Mouse (Mus musculus) adrenal gland, postnatal 10 days (tissue): ENCODE data around the gene Fat3. TPM values are rescaled to one million over a fixed set of nuclear protein-coding genes. Genes with fewer than 3 reads are reported as not detected.

Experiments used
- DNase-seq: peaks from one replicate; pipeline ENCODE4 v3.0.0; 2021; ENCODE audit warnings: mixed read lengths
- total RNA-seq, 2 experiments: library from RNA; stranded (reverse); gene quantifications; 2 replicates each; pipeline ENCODE4 v1.2.3; 2021

Fat3 gene
- total RNA-seq, 2 experiments from 2014 or later = 2.6 TPM

DNA sequence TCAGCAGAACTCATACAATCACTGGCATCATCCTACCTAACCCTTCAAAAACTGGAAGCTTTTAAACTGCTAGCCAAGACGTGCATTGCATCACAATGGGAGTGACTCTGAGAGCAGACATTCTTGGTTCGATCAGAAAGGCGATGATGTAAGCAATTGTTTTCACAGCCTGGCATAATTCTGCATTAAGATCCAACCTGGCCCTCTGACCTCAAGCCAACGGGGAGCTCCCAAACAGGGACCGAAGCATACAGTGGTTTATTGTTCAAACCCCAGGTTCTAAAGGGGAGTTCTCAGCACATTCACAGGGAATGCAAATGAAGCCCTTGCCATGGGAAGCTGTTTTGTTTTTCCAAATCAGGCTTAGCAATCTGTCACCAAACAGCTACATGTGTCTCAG lies 63.3 kb downstream of the Fat3 start:
- DNase-seq = no peak

DNA sequence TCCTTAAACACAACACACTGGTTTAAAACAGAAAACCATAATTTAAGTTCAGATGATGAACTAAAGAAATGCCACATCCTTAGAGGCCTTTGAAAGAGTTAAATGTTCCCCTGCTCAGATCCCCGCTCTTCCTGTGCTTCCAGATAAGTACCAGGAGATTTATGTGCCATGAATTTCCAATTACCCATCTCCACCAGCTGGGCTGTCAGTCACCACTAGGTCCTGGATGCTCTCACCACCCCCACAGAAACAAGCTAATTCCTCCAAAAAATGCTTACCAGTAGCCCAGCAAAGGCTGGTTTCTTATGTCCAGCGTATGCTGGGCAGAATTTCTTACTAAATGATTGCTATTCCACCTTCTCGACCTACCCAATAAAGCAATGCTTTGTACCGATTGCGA lies 72.5 kb downstream of the Fat3 start:
- DNase-seq = no peak

DNA sequence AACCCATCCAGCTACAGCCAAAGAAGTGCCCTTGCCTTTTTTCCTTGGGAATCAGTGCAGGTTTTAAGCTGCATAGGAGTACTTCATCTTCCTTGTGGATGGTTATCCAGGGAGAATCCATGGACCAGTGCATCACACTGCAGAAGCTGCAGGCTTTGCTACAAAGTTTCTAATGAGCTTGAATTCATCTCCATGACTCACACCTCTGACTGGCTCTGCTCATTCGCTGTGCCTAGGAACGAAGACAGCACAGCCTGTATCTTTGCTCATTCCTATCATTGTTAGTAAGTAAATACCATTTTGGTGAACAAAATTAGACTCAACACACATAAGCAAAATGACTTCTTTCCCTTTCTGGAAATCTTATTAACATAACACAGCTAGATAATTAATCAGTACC lies 78.4 kb downstream of the Fat3 start:
- DNase-seq = no peak

DNA sequence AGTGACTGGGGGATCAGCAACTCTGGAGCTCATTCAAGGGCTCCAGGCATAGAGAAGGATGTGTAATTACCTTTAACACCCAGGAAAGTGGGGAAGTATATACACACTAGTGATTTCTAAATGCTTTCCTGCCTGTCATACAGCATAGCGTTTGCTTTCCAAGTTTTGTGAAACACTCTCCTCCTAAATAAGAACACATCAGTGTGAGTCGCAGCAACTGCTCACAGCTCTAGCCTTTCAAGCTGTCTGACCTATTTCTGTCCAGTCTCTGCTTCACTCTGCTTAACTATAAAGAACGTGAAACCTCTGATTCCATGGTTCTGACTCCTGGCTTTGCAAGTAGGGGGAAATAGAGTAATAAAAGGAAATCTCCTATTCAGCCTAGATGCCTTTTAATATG lies 98.3 kb downstream of the Fat3 start:
- no peak for DNase-seq

DNA sequence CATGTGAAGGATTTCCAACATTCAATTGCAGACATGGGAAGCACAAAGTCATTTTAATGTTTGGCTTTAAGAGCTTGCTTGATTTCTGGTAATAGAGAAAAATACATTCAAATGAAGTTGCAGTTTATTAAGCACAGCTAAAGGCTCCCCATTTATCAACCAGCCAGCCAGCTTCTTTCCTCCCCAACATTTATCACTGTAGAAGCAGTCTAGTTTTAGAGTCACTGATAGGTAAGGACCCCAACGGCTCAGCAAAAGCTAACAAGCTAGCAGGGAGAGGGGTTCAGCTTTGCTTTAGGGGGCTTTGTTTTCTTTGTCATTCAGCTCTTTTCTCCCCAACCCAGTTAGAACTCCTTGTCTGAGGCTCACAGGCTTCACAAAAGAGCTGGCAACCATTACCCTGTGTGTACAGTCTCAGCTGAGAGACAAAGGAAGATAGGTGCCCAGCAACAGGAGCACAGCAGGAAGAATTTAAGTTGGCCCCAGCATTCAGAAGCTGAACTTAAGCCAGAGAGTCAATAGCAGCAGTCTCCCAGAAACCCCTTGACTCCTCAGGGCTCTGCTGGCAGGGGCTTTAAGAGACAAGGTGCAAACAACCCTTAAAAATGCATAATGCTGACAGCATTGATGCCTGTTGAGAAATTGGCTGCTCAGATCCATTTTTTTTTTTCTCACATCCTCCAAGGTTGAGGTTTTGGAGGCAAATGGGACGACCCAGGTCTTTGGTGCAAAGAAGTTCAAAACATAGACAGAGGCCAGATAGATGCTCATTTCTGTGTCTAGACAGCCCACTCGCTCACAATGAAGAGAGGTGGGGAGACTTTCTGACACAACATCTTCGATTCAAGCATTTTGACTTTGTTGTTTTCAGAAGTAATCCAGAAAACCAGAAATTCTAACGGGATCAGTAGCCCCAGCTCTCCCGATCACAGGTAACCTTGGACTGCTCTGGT lies 102.1 kb downstream of the Fat3 start:
- no peak for DNase-seq

DNA sequence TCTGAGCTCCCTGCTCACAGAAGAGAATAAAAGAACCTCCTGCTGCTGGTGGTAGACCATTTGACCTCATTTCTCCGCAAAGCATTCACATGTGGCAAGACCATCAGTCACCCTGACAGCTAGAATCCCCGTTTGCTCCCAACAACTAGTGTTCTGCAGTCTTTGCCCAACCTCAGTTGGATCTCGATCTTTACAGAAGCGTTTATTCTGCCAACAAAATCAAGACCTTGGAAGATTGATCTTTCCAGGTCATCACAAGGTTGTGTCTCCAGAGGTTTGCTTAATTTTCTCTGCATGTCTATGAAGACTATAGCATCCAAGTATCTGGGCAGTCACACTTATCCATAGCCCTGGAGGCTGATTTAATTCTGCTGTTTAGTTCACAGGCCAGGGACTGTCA lies 111.9 kb downstream of the Fat3 start:
- DNase-seq = peak; percentile 24

DNA sequence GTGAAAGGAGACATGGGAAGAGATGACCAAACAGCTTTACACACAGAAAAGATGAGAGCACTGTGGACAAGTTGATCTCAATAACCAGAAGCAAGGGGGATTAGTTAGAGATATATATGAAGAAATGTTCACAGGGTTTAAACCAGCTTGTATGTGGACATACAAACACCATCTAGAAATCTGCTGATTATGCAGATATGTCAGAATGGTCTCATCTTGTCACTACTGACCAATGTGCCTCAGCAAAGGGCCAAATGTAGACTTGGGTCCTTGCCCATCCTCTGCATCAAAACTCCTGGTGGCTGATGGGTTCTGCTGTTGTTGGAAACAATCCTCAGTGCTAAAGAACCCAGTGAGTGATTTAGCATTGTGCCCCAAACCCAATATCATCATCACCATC lies 113.6 kb downstream of the Fat3 start:
- DNase-seq = no peak

DNA sequence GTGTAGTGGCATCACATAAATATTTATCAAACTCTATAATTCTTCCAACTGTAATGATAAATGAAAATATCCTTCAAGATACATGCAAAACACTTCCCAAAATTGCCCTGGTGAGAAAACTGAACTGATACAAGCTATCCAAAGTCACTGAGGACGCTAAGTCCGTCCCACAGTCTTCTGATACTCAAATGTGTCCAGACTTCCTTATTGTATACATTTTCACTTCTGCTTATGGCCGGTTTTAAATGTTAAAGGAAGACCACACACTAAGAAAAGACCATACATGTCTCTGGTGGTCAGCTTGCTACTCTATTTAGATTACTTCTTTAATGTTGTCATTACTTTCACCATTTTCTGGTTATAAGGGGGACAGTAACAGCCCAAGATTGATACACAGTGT lies 137.4 kb downstream of the Fat3 start:
- no peak for DNase-seq

DNA sequence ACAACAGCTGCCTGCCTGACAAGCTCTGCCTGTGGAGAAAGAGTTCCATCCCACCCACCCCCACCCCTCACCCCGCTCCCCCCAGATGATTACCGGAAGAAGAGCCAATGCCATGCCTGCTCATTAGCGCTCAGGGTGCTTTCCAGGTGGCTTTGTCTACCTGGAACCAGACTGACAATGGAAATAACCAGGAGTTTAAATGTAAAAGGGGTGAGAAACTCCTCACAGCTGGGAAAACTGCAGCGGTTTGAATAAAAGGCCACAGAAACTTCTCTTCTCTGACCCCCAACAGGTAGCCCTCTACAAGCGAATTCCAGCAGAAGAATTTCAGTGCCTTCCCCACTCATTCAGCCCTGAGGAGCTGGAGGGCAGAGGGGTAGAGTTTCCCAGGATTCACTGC lies 139.3 kb downstream of the Fat3 start:
- no peak for DNase-seq

DNA sequence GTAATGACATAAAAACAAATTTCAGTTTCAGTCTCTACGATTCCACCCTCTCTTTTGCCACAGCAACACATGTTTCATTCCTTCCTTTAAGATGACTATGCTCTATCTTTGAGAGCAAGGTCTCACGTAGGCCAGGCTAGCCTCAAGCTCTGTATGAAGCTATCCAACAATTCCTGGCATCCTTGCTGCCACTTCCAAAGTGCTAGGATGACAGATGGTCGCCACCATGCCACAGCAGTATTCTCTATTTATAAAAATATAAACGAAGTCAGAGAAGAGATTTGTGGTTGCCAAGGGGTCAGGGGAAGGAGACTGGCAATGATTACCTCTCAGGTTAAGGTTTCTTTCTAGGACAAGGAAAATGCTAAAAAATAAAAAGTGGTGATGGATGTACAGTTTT lies 144.4 kb downstream of the Fat3 start:
- no peak for DNase-seq

DNA sequence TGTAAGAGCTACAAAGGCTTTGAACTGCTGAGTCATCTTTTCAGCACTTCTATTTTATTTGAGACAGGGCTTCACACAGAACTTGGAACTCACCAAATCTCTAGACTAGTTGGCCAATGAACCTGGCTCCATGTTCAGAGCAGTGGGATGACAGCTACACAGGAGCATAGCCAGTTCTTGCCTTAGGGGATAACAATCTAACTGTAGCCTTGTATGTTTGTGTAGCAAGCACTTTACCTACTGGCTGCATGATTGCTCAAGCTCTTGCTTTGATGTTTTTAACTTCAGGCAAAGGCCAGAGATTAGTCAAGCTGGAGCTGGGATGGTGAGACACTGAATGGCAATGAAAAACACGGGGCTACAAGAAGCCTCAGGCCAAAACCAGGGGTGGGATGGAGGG lies 146.2 kb downstream of the Fat3 start:
- DNase-seq = peak; percentile 4

DNA sequence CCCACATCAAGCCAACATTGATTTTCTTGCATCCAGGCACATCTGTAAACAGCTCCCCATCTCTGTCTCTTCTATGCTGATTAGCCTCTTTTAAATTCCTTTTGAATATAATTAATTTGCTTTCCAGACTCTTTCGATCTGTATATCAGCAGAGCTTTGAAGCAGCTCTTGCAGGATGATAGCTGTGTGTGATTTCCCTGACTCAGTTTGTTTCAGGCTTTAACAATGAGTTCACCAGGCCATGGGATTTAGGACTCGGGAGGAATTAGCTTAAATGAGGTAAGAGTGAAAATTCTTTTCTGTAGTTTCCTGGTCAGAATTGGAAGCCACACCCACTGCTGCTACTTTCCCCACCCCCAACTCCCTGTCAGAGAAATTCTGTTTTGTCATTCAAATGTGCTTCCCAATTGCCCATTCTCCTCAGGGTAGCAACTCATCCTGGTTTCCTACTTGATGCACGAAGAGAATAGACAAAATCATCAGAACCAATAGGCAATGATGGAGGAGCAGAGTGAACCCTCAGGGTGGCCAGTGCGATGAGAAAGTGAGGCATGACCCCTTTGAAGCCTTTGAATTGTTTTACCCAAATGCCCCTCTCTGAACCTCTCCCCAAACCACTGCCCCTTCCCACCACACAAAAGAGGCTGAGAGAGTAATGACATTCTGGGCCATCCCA lies 147.9 kb downstream of the Fat3 start:
- no peak for DNase-seq

DNA sequence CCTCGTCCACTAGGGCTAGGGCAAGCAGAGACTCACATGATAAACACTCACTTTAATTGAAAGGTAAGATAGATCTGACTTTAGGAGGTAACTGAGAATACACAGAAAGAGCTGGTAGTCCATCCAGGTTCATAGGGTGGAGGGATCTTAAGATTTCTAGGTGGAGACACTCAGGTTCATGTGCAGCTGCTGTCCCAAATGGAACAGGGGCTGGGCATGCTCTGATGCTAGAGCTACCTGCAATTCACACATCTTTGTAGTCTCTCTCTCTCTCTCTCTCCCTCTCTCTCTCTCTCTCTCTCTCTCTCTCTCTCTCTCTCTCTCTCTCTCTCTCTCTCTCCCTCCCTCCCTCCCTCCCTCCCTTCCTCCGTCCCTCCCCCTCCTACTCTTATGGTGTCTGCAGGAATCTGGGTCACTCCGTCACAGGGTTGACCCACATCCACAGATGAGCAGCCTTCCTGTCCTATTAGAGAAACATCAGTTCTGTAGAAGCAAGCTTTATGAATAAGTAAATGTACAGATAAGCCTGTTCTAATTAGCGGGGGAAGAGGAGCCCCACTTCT lies 148.5 kb downstream of the Fat3 start:
- DNase-seq = no peak

DNA sequence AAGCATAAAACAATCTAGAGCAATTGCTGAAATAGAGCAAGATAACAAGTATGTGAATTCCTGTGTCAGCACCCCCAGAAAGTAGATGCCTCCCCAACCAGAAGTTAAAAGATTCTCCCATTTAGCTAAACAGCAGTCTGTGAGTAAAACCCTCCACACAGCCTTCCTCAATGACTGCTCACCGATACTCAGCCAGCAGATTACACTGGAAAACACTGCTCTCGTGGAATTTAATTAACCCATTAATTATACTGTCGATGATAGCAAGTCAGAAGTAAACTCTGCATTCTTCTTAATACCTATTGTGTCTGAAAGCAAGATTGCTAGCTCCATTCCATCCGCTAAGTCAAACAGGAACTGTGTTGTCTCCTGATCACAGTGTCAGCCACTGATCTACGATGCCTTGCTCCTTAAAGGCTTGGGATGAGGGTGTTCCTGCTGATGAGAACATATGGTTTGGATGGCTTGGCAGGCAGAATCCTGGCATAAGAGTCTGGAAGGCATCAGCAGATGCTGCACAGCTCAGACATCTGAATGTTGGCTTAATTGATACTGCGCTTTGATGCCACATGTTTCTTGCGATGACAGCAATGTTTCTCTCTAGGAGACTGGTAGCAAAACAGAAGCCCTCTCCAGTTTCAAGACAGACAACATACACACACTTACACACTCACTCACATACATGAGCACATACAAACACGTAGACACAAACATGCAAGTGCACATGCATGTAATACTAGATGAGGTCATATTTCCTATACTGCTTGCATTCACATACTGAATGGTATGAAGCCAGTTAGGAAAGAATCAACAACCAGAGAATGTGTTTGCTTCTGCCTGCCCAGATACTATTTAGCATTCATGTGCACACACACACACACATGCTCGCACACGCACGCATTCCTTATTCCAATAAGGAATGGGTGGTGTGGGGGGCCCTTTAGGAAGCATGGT lies 155.9 kb downstream of the Fat3 start:
- DNase-seq = no peak

DNA sequence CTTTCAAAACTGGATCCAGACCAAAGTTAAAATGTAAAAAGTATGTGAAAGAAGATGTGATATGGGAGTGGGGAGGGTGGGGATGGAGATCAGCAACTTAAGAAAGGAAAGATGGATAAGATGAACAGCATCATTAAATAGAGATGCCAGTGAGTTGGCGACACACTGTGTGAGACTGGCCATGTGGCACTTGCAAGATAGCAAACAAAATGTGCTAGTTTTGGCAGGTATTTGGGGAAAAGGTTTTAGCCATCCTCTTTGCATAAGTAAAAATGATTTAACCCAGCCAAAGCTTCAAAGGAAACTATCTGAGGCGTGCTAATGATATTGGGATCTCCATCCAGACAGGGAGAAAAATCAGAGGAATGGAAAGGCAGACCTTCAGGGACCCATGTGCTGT lies 157.9 kb downstream of the Fat3 start:
- DNase-seq = no peak

DNA sequence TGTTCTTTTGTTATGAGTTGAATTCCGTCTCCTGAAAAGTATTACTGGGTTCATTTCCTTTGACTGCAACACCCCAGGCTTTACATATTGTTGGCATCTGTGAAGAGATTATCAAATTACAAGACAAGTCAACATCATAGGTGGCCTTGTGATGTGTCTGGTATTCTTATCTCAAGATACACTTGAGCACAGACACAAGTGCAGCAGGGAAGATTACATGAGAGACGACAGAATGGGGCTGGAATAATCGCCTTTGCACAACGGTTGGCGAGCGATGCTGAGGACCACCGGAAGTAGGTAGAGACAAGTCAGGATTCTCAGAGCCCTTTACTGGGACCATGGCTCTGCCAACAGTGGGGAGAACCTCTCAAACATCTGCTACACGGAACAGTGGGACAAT lies 158.5 kb downstream of the Fat3 start:
- DNase-seq = no peak

DNA sequence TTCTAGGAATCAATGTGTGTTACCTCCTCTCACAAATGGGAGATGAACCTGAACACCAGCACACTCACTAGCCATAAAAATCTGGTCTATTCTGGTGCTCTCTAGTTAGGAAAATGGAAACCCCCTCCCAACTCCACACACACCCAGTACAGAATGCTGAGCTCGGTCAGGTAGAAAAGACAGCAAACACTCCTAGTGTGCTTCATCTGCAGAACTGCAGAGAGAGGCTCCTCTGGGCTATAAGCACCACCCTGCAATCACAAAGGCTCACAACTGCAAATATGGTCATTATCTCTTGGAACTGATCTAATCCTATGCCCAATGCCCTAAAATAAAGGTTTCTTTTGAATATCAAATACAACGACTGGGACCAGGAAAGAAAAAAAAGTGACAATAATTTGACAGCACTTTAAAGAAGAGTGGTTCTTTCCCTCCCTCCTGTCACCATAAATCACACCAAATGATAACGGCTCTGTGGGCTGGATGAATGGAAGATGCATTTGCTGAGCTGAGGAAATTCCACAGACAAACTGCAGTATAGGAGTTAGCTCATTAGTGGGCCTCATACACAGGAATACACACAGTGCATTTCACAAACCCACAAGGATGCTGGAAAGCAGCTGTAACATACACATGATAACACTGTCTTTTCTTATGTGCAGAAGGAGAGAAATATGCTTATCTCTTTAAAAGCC lies 170.6 kb downstream of the Fat3 start:
- DNase-seq = no peak

DNA sequence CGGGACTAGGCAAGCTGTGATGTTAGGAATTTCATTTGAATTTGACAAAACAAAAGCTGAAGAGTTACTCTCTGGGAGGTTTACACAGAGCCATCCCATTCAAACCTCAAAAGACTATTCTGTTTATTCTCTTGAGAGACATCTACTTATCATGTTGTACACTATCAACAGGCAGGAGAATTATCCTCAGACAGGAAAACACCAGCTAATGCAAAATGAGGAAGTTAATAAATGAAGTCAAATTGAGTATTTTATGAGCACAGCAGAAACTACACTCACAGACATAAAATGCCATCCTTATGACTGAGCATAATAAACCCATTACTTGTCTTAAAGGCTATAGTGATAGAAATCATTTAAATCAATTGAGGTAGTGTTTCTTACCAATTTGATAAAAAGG lies 182.1 kb downstream of the Fat3 start:
- no peak for DNase-seq

DNA sequence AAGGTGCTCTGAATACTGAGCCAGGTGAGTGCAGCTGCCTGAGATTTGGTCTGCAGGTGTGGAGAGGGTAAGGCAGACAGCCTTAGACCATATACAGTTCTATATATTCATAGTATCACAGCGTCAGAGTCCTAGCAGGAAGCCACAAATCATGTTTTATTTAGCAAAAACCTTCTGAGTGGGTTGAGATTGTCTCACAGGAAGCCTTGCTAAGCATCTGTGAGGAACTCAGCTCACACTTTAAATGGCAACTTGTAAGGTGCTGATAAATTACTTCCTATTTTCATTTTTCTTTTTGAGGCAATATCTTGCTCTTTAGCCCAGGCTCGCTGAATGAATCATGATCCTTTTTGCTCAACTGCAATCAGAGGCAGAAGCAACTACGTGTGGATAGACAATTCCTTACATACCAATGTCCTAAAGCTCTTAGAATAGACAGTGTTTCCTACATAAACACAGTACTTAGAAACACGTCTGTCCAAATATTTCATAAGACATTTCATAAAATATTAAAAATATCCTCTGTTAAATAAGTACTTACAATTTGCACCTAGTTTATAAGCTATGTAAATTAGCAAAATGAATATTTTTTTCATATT lies 188.4 kb downstream of the Fat3 start:
- DNase-seq = no peak

DNA sequence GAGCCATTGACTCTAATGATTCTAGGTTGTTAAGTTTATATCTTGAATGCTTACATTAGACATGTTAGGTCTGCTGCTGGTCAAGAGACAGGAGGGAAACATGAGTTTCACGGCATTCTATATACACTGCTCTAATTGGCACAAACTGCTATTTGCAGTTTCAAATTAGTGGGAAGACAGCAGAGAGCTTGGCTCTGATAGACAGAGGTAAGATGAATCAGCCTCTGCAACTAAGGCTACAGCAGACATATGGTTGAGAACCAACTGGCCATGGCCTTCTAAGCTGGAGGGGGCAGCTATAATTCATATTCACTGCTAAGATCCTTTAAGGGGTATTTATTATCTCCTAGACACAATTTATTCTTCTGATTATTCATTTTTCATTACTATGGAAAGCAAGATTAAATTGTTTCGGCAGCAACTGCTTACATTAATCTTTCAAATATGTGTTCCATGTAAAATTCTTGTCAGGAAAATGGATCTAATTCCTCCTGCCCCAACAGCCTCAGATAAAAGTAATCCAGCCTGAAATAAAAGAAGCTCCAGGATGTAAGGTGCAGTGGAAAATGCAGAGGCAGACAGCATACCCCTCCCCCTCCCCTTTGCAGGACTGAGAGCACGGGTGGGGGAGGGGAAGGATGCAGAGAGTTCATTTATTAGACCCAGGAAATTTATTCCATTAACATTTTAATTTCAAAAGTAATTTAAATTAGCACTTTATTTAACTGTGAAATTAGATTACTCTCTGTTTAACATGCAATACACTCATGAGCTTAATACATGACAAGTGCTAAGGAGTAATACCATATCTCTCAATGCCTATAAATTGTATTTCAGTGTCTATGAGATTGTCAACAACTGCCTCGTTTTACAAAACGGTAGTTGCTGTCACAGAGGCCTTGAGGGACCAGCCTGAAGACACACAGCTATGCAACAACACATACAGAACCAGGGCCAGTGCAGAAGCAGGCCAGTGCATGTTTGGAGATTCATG lies 189.9 kb downstream of the Fat3 start:
- DNase-seq = no peak
